Comparison of ENCODE assay signal across 9 mouse cellular contexts in the genomic region with DNA sequence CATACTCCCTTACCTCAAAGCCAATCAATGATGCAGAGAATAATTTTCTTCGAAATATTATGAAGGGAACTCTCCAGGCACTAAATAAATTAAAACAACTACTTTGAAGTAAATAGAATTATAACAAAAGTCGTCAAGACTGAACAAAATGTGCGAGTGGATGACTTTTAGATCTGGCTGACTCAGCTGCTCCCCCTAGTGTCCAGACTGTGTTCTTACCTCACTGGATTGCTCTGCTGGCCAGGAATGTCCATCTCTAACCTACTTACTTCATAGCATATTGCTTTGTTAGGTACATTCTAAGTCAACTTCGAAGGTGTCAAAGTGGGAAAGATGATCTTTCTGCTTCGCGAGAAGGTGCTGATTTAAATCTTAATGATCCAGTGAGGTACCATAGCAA.
DNase-seq lines count a peak whose midpoint lies in the region; ATAC-seq and TF ChIP-seq lines count a peak whose summit lies in the region.
"Had no signal": no experiment of that assay in that cellular context is flagged by ENCODE, and none has a peak within 500 bp of the region (broad histone marks: within the 10 kb centered on the region; RNA-seq: fewer than 3 reads in every experiment).

No protein-coding gene starts in this region.

- H3K9me3 ChIP-seq in embryonic facial prominence, embryonic 10.5 days: no peaks in the 10 kb centered on the region
- no peaks in the 10 kb centered on the region for H3K9me3 ChIP-seq in hindbrain, embryonic 15.5 days
- H3K9me3 ChIP-seq in midbrain, embryonic 13.5 days: no peaks in the 10 kb centered on the region

- WGBS in spleen, adult 2 months: 14% methylated on average over 6 of the region's 6 CpGs
- WGBS in bone marrow, adult 2 months: 15% methylated on average over 6 of the region's 6 CpGs
- 14% methylated on average over 6 of the region's 6 CpGs for WGBS in embryonic facial prominence, embryonic 10.5 days
- WGBS in hindbrain, embryonic 15.5 days: 13% methylated on average over 6 of the region's 6 CpGs
- 9% methylated on average over 6 of the region's 6 CpGs for WGBS in midbrain, embryonic 13.5 days

- no peaks in the 10 kb centered on the region for H3K36me3 ChIP-seq in spleen, adult 2 months (ENCODE audit: control insufficient read depth, insufficient read depth, low read length)
- H3K36me3 ChIP-seq in embryonic facial prominence, embryonic 10.5 days (replicated peaks): no peaks in the 10 kb centered on the region
- no peaks in the 10 kb centered on the region for H3K36me3 ChIP-seq in hindbrain, embryonic 15.5 days
- H3K36me3 ChIP-seq in midbrain, embryonic 13.5 days: no peaks in the 10 kb centered on the region

- no peak for TF ChIP-seq POLR2A in spleen, adult 2 months (IDR thresholded peaks at IDR 0.05; ENCODE audit: low read depth, low read length)
- no peak for TF ChIP-seq POLR2A in bone marrow, adult 2 months (IDR thresholded peaks at IDR 0.05; ENCODE audit: borderline replicate concordance, control insufficient read depth, low read depth, low read length)

- H3K9ac ChIP-seq in hindbrain, embryonic 15.5 days: no peak overlapping the region
- no peak overlapping the region for H3K9ac ChIP-seq in midbrain, embryonic 13.5 days (replicated peaks)

- no peak overlapping the region for H3K4me2 ChIP-seq in hindbrain, embryonic 15.5 days
- no peak overlapping the region for H3K4me2 ChIP-seq in midbrain, embryonic 13.5 days (replicated peaks)

- DNase-seq in spleen, adult 2 months (ENCODE audit: low read depth in 1 of 2, low spot score in 2 of 2): peak in 1 of 2 experiments; percentile 16
- DNase-seq in spleen, adult 12 weeks (ENCODE audit: low spot score): no peak
- DNase-seq in embryonic facial prominence, embryonic 10.5 days (ENCODE audit: low spot score): peak; percentile 69
- DNase-seq in left cerebral cortex, adult 2 months (ENCODE audit: extremely low spot score in 1 of 2, low spot score in 2 of 2): peak; percentile 46 to 60
- DNase-seq in testis, postnatal 14 days (ENCODE audit: low spot score): peak; percentile 14

- H3K27me3 ChIP-seq in spleen, adult 2 months (ENCODE audit: control insufficient read depth, insufficient read depth, low read length): no peaks in the 10 kb centered on the region
- H3K27me3 ChIP-seq in embryonic facial prominence, embryonic 10.5 days (replicated peaks; ENCODE audit: low read depth, poor library complexity, severe bottlenecking): no peaks in the 10 kb centered on the region
- H3K27me3 ChIP-seq in hindbrain, embryonic 15.5 days: no peaks in the 10 kb centered on the region
- no peaks in the 10 kb centered on the region for H3K27me3 ChIP-seq in midbrain, embryonic 13.5 days

- ATAC-seq in hindbrain, embryonic 15.5 days (ENCODE audit: low FRiP score, low read depth): 0 out of 2 replicates have a peak, but pooled peaks have one; percentile 61
- ATAC-seq in midbrain, embryonic 13.5 days: peak; percentile 61; the same call in 1 of the 2 replicates

- H3K4me3 ChIP-seq in spleen, adult 2 months (ENCODE audit: extremely low read depth, insufficient read depth, insufficient read length): no peak overlapping the region
- H3K4me3 ChIP-seq in bone marrow, adult 2 months (replicated peaks; ENCODE audit: control insufficient read depth, low read depth, low read length): no peak overlapping the region
- H3K4me3 ChIP-seq in embryonic facial prominence, embryonic 10.5 days: no peak overlapping the region
- H3K4me3 ChIP-seq in hindbrain, embryonic 15.5 days: no peak overlapping the region
- no peak overlapping the region for H3K4me3 ChIP-seq in left cerebral cortex, adult 2 months
- no peak overlapping the region for H3K4me3 ChIP-seq in midbrain, embryonic 13.5 days (replicated peaks)
- H3K4me3 ChIP-seq: erythroblast, embryonic 14.5 days had no signal

- peak; percentile 42; the same call in 1 of the 2 replicates for TF ChIP-seq CTCF in spleen, adult 2 months (IDR thresholded peaks at IDR 0.05; ENCODE audit: extremely low read depth, insufficient read depth, insufficient read length, insufficient replicate concordance)
- TF ChIP-seq CTCF in bone marrow, adult 2 months (IDR thresholded peaks at IDR 0.05; ENCODE audit: control insufficient read depth, insufficient read depth, low read length): peak; percentile 66
- peak; percentile 96 for TF ChIP-seq CTCF in left cerebral cortex, adult 2 months (IDR thresholded peaks at IDR 0.05)

- no peak overlapping the region for H3K27ac ChIP-seq in spleen, adult 2 months (ENCODE audit: insufficient read depth, low read length)
- H3K27ac ChIP-seq in bone marrow, adult 2 months (ENCODE audit: control insufficient read depth, insufficient read depth, low read depth, low read length, poor library complexity): no peak overlapping the region
- H3K27ac ChIP-seq in embryonic facial prominence, embryonic 10.5 days (replicated peaks): no peak overlapping the region
- no peak overlapping the region for H3K27ac ChIP-seq in hindbrain, embryonic 15.5 days (replicated peaks)
- no peak overlapping the region for H3K27ac ChIP-seq in left cerebral cortex, adult 2 months
- H3K27ac ChIP-seq in midbrain, embryonic 13.5 days: no peak overlapping the region

- intact Hi-C loops in left cerebral cortex, adult 2 months (cut with DNase I): loop anchor here (5.0 kb wide), 3 partner anchors 161 to 816 kb away; a partner anchor contains a TSS

- no peaks in the 10 kb centered on the region for H3K4me1 ChIP-seq in spleen, adult 2 months (ENCODE audit: control insufficient read depth, insufficient read depth, insufficient read length)
- no peaks in the 10 kb centered on the region for H3K4me1 ChIP-seq in bone marrow, adult 2 months (ENCODE audit: control insufficient read depth, insufficient read depth, low read length)
- no peaks in the 10 kb centered on the region for H3K4me1 ChIP-seq in embryonic facial prominence, embryonic 10.5 days
- no peaks in the 10 kb centered on the region for H3K4me1 ChIP-seq in hindbrain, embryonic 15.5 days (replicated peaks)
- H3K4me1 ChIP-seq in midbrain, embryonic 13.5 days (replicated peaks): peaks cover 31% of the 10 kb centered on the region

Comparison
In these comparisons a context has a peak if more than half of its experiments do, and no peak if none do; other contexts are left out.
1. CTCF ChIP-seq: peak in every context shown above with its lines; median percentile 96 in left cerebral cortex, adult 2 months; 66 in bone marrow, adult 2 months; 42 in spleen, adult 2 months.